Mouse (Mus musculus) gastrocnemius, adult 2 months (tissue): ENCODE results near the gene Celsr2. TPM values are rescaled to one million over a fixed set of nuclear protein-coding genes. Genes with fewer than 3 reads are reported as not detected.

Experiments used
- DNase-seq: peaks from one replicate; pipeline ENCODE4 v3.0.0; 2022
- H3K27ac ChIP-seq: fragments of 200-600 bp; 2 replicates; pipeline ENCODE4 v1.8.1; 2022; ENCODE audit warnings: mild to moderate bottlenecking
- H3K4me3 ChIP-seq: fragments of 200-600 bp; 2 replicates; pipeline ENCODE4 v1.8.1; 2022; ENCODE audit warnings: mild to moderate bottlenecking, moderate library complexity
- CTCF ChIP-seq: fragments of 200-600 bp; IDR thresholded peaks from 2 replicates; pipeline ENCODE4 v1.8.1; 2022; ENCODE audit warnings: antibody characterized with exemption, mild to moderate bottlenecking, moderate library complexity
- intact Hi-C: fragments of 180-260 bp; cut with DNase I; formaldehyde crosslinking; loops from one replicate; pipeline ENCODE4 v1.15.1; 2025
- total RNA-seq, 2 experiments: library from RNA; stranded (reverse); gene quantifications; 2 replicates each; pipeline ENCODE4 v1.2.3; 2021

Gene Celsr2
- total RNA-seq, 2 experiments from 2014 or later = 6.4 to 8.8 TPM

- H3K27ac ChIP-seq = no peak overlapping the region
- H3K4me3 ChIP-seq = no peak overlapping the region
- intact Hi-C loops = no loop called here
- no peak for TF ChIP-seq CTCF
- DNase-seq = no peak
These were observed 5.5 kb downstream of the Celsr2 start for GRCm38 (mm10) chr3:108409656-108410358.

- Histone ChIP-seq H3K4me3 (no peak overlapping the region), H3K27ac (no peak overlapping the region)
- intact Hi-C loops = no loop called here
- no peak for TF ChIP-seq CTCF
- DNase-seq = no peak
These were observed 6.8 kb downstream of the Celsr2 start for GRCm38 (mm10) chr3:108408517-108409008.

- DNase-seq = no peak
- no peak for TF ChIP-seq CTCF
- Histone ChIP-seq H3K4me3 (no peak overlapping the region), H3K27ac (no peak overlapping the region)
- intact Hi-C loops = no loop called here
These were observed 9.0 kb downstream of the Celsr2 start for GRCm38 (mm10) chr3:108406306-108406885.

GRCm38 (mm10) chr3:108405536-108406305, 9.6 kb downstream of the Celsr2 start:
- intact Hi-C loops = no loop called here
- no peak overlapping the region for H3K27ac ChIP-seq

GRCm38 (mm10) chr3:108402528-108402920, 12.8 kb downstream of the Celsr2 start:
- intact Hi-C loops = no loop called here
- no peak overlapping the region for H3K4me3 ChIP-seq
- no peak for TF ChIP-seq CTCF
- DNase-seq = peak; percentile 24
- no peak overlapping the region for H3K27ac ChIP-seq

More at GRCm38 (mm10) chr3:108405536-108406305, 9.6 kb downstream of the Celsr2 start:
- TF ChIP-seq CTCF = no peak
- peak; percentile 16 for DNase-seq
- no peak overlapping the region for H3K4me3 ChIP-seq

- DNase-seq = peak; percentile 96
- peak; percentile 95 for TF ChIP-seq CTCF
- intact Hi-C loops = loop anchor here (1.0 to 2.0 kb wide), 2 partner anchors 57 to 161 kb away; partner anchors contain the start of gene Tmem167b
These were observed 13.4 kb downstream of the Celsr2 start for GRCm38 (mm10) chr3:108401692-108402527.

GRCm38 (mm10) chr3:108400442-108400841, 14.9 kb downstream of the Celsr2 start:
- Histone ChIP-seq H3K27ac (no peak overlapping the region), H3K4me3 (no peak overlapping the region)
- intact Hi-C loops = loop anchor here (2.0 kb wide), 1 partner anchor 162 kb away; the partner anchor contains the start of gene Tmem167b
- no peak for TF ChIP-seq CTCF
- DNase-seq = peak; percentile 15

More at GRCm38 (mm10) chr3:108401692-108402527, 13.4 kb downstream of the Celsr2 start:
- H3K4me3 ChIP-seq = peak overlapping the region; percentile 6; the same call in 1 of the 2 replicates
- H3K27ac ChIP-seq = peak overlapping the region; percentile 31; the same call in 1 of the 2 replicates

GRCm38 (mm10) chr3:108398281-108398680, 17.1 kb downstream of the Celsr2 start:
- no peak for DNase-seq
- TF ChIP-seq CTCF = no peak
- H3K4me3 ChIP-seq = no peak overlapping the region
- intact Hi-C loops = no loop called here
- no peak overlapping the region for H3K27ac ChIP-seq

GRCm38 (mm10) chr3:108392793-108393192, 22.6 kb downstream of the Celsr2 start:
- DNase-seq = no peak
- no peak for TF ChIP-seq CTCF
- Histone ChIP-seq H3K4me3 (no peak overlapping the region), H3K27ac (no peak overlapping the region)
- intact Hi-C loops = no loop called here

GRCm38 (mm10) chr3:108392299-108392698, 23.1 kb downstream of the Celsr2 start:
- no peak overlapping the region for H3K4me3 ChIP-seq
- no peak for DNase-seq
- intact Hi-C loops = no loop called here
- no peak for TF ChIP-seq CTCF
- no peak overlapping the region for H3K27ac ChIP-seq

GRCm38 (mm10) chr3:108389111-108389545, 26.2 kb downstream of the Celsr2 start:
- peak overlapping the region; percentile 56; the same call in 1 of the 2 replicates for H3K27ac ChIP-seq
- intact Hi-C loops = loop anchor here (1.0 to 5.0 kb wide), 3 partner anchors 62 to 224 kb away; no protein-coding TSS in a partner anchor
- H3K4me3 ChIP-seq = peak overlapping the region; percentile 45

More at GRCm38 (mm10) chr3:108389111-108389545, 26.2 kb downstream of the Celsr2 start:
- TF ChIP-seq CTCF = peak; percentile 99; the same call in 1 of the 2 replicates
- DNase-seq = peak; percentile 95
